Mouse (Mus musculus): ENCODE results near the gene Plppr3.

Plppr3 gene

DNA sequence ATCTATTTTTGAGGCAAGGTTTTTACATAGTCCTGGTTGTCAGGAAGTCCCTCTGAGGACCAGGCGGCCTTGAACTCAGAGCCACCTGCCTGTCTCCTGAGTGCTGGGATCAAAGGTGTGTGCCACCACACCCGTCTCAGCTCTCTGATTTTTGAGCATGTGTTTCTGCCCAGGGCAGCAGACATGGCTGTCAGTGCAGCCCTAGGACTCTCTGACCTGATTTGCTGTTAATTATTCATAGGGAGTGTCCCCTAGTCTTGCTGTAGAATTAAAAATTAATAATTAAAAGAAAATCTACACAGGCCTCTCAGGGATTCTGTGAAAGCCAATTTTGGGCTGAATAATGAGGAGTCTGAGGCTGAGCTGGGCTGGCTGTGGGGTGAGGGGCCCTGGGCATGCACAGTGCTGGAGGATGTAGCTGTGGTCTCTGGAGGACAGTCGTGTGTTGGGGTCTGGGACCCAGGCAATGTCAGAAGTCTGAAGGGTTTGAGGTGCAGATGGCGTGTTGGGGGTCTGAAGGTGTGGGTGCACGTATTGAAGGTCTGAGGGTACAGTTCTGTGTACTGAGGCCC, 60.1 kb downstream of the Plppr3 start:
- no peak for DNase-seq

DNA sequence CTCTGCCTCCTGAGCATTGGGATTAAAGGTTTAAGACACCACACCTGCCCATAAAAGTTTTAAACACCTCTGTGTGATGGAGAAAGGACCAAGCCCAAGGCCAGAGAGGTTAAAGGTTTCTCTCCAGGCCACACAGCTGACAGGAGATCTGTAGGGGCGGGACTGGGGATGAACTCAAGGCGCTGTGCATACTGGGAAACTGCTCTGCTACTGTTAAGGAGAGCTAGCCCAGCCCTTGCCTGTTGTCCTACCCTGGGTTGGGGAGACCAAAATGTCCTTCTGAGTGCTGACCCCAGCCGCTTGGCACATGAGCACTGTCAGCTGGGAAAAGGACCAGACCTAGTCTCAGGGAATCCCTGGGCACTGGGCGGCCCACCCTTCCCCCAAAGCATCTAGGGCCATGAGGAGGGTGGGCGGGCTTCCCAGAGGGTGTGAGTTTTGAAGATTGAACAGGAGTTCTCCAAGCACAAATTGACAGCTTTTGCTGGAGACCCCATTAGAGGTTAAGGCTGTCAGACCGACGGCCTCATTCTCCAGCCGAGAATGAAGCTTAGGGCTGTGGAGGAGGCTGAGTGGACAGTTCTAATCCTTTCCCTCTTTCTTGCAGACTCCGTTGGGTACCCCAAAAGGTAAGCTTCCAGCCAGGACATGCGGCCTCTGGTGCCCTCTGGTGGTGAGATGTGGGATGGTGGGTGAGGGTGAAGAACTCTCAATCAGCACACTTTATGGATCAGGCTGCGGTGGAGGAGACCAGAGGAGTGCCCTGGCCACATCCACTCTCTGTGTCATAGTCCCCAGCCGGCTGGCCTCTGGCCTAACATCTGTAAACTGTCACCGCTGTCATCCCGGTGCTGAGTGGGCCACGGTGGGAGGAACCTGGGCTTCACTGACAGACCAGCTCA, 62.4 kb downstream of the Plppr3 start:
- peak; percentile 89 for DNase-seq

All from lung, postnatal 10 days (tissue).